Mouse (Mus musculus) forebrain, embryonic 10.5 days (tissue): ENCODE data around the gene 4931428F04Rik. TPM values are rescaled to one million over a fixed set of nuclear protein-coding genes. Genes with fewer than 3 reads are reported as not detected.
A peak's percentile ranks its signal among the peaks of the same experiment; 100 is the strongest.

Experiments
- DNase-seq: peaks from one replicate; pipeline ENCODE4 v3.0.0-alpha.2; 2017; ENCODE audit warnings: low spot score; ENCODE audit errors: extremely low spot score
- H3K27ac ChIP-seq: fragments of 300-500 bp; sonication (generic); 2 replicates; pipeline ENCODE4 v1.5.1; 2016; ENCODE audit warnings: mild to moderate bottlenecking
- H3K27me3 ChIP-seq: fragments of 300-500 bp; sonication (generic); 2 replicates; pipeline ENCODE4 v1.6.1; 2016; ENCODE audit warnings: mild to moderate bottlenecking; ENCODE audit not compliant: poor library complexity, severe bottlenecking
- H3K36me3 ChIP-seq: fragments of 300-500 bp; sonication (generic); replicated peaks from 2 replicates; pipeline ENCODE4 v1.6.1; 2016; ENCODE audit warnings: mild to moderate bottlenecking, moderate library complexity
- H3K4me1 ChIP-seq: fragments of 300-500 bp; sonication (generic); 2 replicates; pipeline ENCODE4 v1.6.1; 2016
- H3K4me3 ChIP-seq: fragments of 300-500 bp; sonication (generic); 2 replicates; pipeline ENCODE4 v1.5.1; 2016; ENCODE audit warnings: mild to moderate bottlenecking, moderate library complexity
- H3K9me3 ChIP-seq: fragments of 300-500 bp; sonication (generic); 2 replicates; pipeline ENCODE4 v1.6.1; 2016; ENCODE audit warnings: mild to moderate bottlenecking, moderate library complexity
- WGBS: fragments of 180-500 bp; shearing (Covaris S2); methylation state at CpG from one replicate; pipeline ENCODE4 v1.1.7; 2016; 5-methylcytosine and 5-hydroxymethylcytosine counted together
- polyA plus RNA-seq: library from polyadenylated mRNA; unstranded; fragments of >200 nt; fragmentation: Nextera tagmentation; extraction: Ambion mirVana; gene quantifications from 2 replicates; pipeline ENCODE4 v1.2.1, GENCODE M21; 2016

Gene 4931428F04Rik
- polyA plus RNA-seq, 1 experiment from 2014 or later = 19.8 TPM

DNA sequence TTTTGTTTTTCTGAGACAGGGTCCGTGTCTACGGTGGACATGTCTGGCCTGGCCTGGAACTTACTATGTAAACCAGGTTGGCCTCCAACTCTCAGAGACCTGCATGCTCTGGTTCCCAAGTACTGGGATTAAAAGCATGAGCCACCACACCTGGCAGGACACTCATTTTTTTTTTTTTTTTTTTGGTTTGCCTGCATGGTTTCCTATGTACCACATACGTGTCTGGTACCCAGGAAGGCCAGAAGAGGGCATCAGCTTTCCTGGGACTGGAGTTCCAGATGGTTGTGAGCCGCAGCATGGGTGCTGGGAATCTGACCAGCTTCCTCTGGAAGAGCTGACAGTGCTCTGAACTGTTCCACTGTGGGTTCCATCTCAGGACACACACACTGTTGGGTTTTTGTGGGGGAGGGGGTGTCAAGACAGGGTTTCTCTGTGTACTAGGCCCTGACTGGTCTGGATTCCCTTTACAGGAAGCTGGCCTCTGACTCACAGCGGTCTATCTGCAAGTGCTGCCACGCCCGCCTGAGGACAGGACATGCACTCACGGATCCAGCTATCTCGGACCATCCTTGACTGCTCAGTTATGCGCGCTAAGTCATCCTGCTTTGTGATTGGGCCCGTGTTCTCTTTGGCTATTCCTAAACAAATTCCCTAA, 28.2 kb downstream of the 4931428F04Rik start:
- 84% methylated on average over 12 of the region's 12 CpGs for WGBS
- DNase-seq = no peak
- no peak overlapping the region for H3K27ac ChIP-seq
- no peaks in the 10 kb centered on the region for H3K36me3 ChIP-seq
- peaks cover 32% of the 10 kb centered on the region for H3K4me1 ChIP-seq
- peaks cover 100% of the 10 kb centered on the region for H3K27me3 ChIP-seq
- no peak overlapping the region for H3K4me3 ChIP-seq
- peaks cover 10% of the 10 kb centered on the region for H3K9me3 ChIP-seq

DNA sequence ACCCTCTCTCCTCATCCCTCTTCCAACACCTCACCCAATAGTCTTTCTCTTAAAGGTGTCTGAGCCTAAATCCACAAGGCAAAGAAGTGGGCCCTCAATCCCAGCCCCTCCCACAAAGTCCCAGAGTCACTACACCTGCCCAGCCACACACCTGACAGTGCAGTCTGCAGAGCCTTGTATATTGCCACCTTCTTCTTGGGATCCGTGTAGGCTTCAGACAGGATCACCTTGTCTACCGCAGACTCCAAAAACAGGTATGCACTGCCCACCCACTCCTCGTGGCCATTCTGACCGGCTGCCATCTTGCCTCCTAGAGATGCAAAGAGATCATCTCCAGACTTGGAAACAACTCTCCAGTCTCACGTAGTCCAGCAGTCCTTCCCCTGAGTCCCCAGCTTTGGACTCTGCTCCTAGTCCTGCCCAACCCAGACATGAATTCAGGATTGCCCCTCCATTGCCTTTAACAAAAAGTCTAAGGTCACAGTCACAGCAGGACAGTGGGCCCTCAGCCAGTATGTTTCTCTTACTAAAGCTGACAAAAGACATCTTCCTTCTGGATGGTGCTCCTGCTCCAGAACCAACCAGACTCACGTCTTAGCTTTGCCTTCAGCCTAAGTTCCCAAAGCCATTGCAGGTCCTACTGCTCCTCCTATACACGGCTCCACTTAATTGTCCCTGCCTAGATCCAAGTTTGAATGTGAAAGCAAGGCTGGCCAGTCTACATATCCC, 29.1 kb downstream of the 4931428F04Rik start:
- H3K36me3 ChIP-seq = no peaks in the 10 kb centered on the region
- H3K4me1 ChIP-seq = peaks cover 32% of the 10 kb centered on the region
- no peak for DNase-seq
- peaks cover 6% of the 10 kb centered on the region; the same call in 1 of the 2 replicates for H3K9me3 ChIP-seq
- no peak overlapping the region for H3K27ac ChIP-seq
- peaks cover 100% of the 10 kb centered on the region for H3K27me3 ChIP-seq
- no peak overlapping the region for H3K4me3 ChIP-seq
- 65% methylated on average over 7 of the region's 7 CpGs for WGBS

DNA sequence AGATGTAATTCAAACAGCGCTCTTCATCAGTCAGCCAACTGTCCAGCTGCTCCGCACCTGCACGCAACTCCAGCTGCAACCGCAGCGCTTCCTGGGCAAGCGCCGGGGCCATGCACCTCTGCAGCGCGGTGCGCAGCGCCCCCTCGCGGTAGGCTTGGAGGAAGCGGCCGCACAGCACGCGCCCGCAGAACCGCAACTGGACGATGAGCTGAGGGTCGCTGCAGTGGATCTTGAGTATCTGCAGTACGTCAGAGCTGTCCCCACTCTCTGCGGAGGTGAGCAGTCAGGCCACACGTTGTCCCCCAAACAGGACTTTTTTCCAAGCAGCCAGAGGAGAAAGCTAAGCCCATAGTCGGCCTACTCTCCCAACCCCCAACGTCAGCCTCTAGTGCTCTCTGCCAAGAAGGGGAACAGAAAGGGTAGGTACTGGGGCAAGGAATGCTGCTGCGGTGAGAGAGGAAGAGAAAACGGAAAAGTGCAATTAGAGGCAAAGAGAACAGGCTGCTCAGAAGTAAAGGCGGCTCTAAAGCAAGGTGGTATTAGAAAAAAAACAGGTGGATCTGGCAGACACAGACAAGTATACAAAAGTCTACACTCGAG, 29.8 kb downstream of the 4931428F04Rik start:
- WGBS = 4% methylated on average over 30 of the region's 30 CpGs
- Histone ChIP-seq H3K27ac (no peak overlapping the region), H3K4me1 (peaks cover 34% of the 10 kb centered on the region), H3K36me3 (no peaks in the 10 kb centered on the region), H3K4me3 (peak overlapping the region; percentile 52), H3K27me3 (peaks cover 100% of the 10 kb centered on the region), H3K9me3 (peaks cover 6% of the 10 kb centered on the region; the same call in 1 of the 2 replicates)
- DNase-seq = peak; percentile 83

GRCm38 (mm10) chr8:105258911-105259720, 30.5 kb downstream of the 4931428F04Rik start:
- Histone ChIP-seq H3K4me1 (peaks cover 34% of the 10 kb centered on the region), H3K9me3 (peaks cover 6% of the 10 kb centered on the region; the same call in 1 of the 2 replicates), H3K36me3 (no peaks in the 10 kb centered on the region), H3K4me3 (peak overlapping the region; percentile 52), H3K27ac (no peak overlapping the region), H3K27me3 (peaks cover 98% of the 10 kb centered on the region)
- 2% methylated on average over 55 of the region's 55 CpGs for WGBS
- peak; percentile 69 for DNase-seq

- no peak overlapping the region for H3K4me3 ChIP-seq
- WGBS = 69% methylated on average over 7 of the region's 7 CpGs
- DNase-seq = no peak
- H3K27me3 ChIP-seq = peaks cover 88% of the 10 kb centered on the region
- H3K9me3 ChIP-seq = peaks cover 6% of the 10 kb centered on the region; the same call in 1 of the 2 replicates
- H3K36me3 ChIP-seq = peaks cover 9% of the 10 kb centered on the region
- H3K4me1 ChIP-seq = peaks cover 37% of the 10 kb centered on the region
- H3K27ac ChIP-seq = no peak overlapping the region
Observed at GRCm38 (mm10) chr8:105257318-105258114, 32.1 kb downstream of the 4931428F04Rik start.

DNA sequence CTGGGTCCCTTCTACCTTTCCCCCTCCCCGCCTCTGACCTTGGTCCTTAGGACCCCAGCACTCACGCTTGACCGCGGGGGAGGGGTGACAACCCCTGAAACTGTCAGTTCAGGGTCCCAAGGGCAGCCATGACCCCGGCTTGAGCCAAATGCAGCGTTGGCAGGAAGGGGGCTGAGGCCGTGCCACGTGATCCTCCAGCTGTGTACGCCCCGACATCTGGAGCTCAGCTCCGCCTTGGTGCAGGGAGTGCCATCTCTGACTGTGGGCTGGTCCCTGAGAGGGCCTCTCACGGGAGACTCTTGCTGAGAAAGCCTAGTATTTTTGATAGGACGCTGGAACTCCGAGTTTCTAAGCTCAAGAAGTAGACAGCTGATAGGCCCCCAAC, 34.7 kb downstream of the 4931428F04Rik start, which contains the start of gene B3gnt9:
Gene B3gnt9, minus strand, starts transcription at position 188 of the 385 bp plus-strand sequence.
- Histone ChIP-seq H3K27ac (peak within 1 kb of the TSS; percentile 82), H3K4me1 (peaks cover 36% of the 10 kb centered on the region), H3K9me3 (no peaks in the 10 kb centered on the region), H3K36me3 (peaks cover 34% of the 10 kb centered on the region), H3K27me3 (peaks cover 63% of the 10 kb centered on the region), H3K4me3 (peak within 1 kb of the TSS; percentile 73)
- under 1% methylated on average over 14 of the region's 14 CpGs for WGBS
- no peak for DNase-seq

DNA sequence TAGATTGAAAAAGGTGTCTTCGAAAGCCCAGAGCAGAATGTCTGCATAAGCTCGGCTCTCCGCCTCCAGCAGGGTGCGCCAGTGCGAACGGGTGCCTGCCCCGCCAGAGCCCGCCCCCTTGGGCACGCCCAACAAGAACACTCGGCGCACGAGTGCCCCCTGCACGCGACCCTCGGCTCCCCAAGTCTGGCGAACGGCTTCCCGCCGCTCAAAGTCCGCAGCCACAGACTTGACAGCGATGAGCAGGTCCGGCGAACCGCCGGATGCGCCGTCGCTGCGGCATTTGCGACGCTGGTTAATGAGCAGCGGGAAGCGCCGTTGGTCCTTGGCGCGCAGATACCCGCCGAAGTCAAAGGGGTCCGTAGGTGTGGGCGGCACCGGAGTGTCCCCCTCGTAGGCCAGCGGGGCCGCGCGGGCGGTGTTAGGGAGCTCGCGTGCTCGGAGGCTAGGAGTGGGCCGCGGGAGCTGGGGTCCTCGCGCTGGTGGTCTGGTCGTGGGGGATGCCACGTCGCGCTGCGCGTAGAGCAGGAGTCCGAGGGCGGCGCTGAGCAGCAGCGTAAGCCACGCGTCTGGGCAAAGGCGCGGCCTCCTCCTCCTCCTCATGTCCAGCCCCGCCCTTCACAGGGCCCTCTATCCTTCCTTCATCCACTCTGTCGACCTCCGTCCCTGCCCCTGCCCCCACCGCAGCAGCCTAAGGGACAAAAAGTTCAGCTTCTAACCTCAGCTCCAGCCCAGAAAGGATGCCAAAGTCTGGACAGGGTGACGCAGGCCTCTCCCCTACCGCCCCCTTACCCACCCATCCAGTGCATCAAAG, 35.3 kb downstream of the 4931428F04Rik start:
- Histone ChIP-seq H3K9me3 (no peaks in the 10 kb centered on the region), H3K36me3 (peaks cover 40% of the 10 kb centered on the region), H3K4me1 (peaks cover 31% of the 10 kb centered on the region), H3K4me3 (peak overlapping the region; percentile 73), H3K27ac (peak overlapping the region; percentile 82), H3K27me3 (peaks cover 57% of the 10 kb centered on the region)
- peak; percentile 87 for DNase-seq
- WGBS = under 1% methylated on average over 74 of the region's 74 CpGs

DNA sequence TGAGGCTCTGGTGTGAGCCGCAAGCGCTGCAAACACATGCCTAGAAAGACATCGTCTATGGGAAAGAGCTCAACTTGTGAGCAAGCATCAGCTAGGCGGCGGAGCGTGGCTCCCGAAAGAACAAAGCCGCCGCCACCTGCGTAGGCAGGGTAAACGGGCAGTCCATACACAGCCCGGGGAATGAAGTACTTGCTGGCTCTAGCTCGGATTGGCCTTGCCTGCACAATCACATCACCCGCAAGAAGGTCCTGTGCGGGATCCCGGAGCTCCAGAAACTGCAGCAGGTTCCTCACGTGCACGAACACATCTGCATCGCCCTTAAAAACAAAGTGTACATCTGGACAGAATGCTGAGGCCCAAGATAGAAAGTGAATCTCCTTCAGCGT, 35.9 kb downstream of the 4931428F04Rik start:
- H3K4me3 ChIP-seq = peak overlapping the region; percentile 73
- DNase-seq = no peak
- no peaks in the 10 kb centered on the region for H3K9me3 ChIP-seq
- 35% methylated on average over 20 of the region's 20 CpGs for WGBS
- H3K27me3 ChIP-seq = peaks cover 51% of the 10 kb centered on the region
- H3K4me1 ChIP-seq = peaks cover 25% of the 10 kb centered on the region
- H3K27ac ChIP-seq = peak overlapping the region; percentile 82; the same call in 1 of the 2 replicates
- peaks cover 46% of the 10 kb centered on the region for H3K36me3 ChIP-seq

- no peak overlapping the region for H3K4me3 ChIP-seq
- peaks cover 21% of the 10 kb centered on the region for H3K4me1 ChIP-seq
- WGBS = 90% methylated on average over 10 of the region's 10 CpGs
- peaks cover 55% of the 10 kb centered on the region for H3K36me3 ChIP-seq
- no peak for DNase-seq
- H3K27ac ChIP-seq = no peak overlapping the region
- no peaks in the 10 kb centered on the region for H3K9me3 ChIP-seq
- H3K27me3 ChIP-seq = peaks cover 42% of the 10 kb centered on the region
Observed at GRCm38 (mm10) chr8:105252680-105253537, 36.8 kb downstream of the 4931428F04Rik start.

DNA sequence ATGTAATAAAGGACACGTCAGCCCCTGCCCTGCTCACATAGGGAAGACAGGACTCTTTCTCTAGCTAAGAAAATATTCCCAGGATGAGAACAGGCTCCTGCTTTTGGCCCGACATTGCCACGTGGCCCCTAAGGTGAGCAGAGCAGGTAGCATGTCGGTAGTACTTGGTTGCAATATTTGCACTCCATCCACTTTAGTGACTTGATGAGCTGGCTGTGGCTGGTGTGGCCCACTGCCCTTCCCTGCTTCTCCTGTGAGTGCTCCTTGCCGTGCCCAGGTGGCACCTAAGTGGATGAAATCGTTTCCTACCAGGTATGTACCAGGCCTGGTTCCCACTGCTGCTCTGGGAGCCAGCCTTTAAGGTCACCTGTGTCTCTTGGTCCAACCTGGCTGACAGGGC, 37.7 kb downstream of the 4931428F04Rik start:
- Histone ChIP-seq H3K27me3 (peaks cover 33% of the 10 kb centered on the region), H3K4me1 (peaks cover 21% of the 10 kb centered on the region), H3K4me3 (no peak overlapping the region), H3K36me3 (peaks cover 65% of the 10 kb centered on the region), H3K9me3 (no peaks in the 10 kb centered on the region), H3K27ac (no peak overlapping the region)
- DNase-seq = no peak
- WGBS = 93% methylated on average over 6 of the region's 6 CpGs
